Mouse (Mus musculus) kidney, postnatal 0 days (tissue): ENCODE measurements at regions not wholly inside any gene's neighbourhood (a gene's known extent, or its start where the extent isn't known, plus 50 kb on each side); places are given as distances from the start of the nearest gene placed in this dataset.
"Not testable (repeated sequence)": the region's sequence is repeated elsewhere in the genome, so short reads cannot be mapped to it uniquely, and the experiment has no call there.

Source experiments
- ATAC-seq: fragments of 200-750 bp; cut with Nextera tagmentation; replicated peaks from 2 replicates; pipeline ENCODE4 v1.8.0; 2017; ENCODE audit warnings: low read depth, moderate number of reproducible peaks, moderate TSS enrichment, moderate library complexity; ENCODE audit not compliant: low FRiP score
- DNase-seq: peaks from one replicate; pipeline ENCODE4 v3.0.0-alpha.2; 2016; ENCODE audit warnings: low spot score
- H3K27ac ChIP-seq: fragments of 300-500 bp; sonication (generic); 2 replicates; pipeline ENCODE4 v1.5.1; 2014; ENCODE audit warnings: mild to moderate bottlenecking
- H3K27me3 ChIP-seq: fragments of 300-500 bp; sonication (generic); 2 replicates; pipeline ENCODE4 v1.6.1; 2014; ENCODE audit warnings: low read length, mixed read lengths; ENCODE audit not compliant: insufficient read depth
- H3K36me3 ChIP-seq: fragments of 300-500 bp; sonication (generic); 2 replicates; pipeline ENCODE4 v1.6.1; 2014; ENCODE audit warnings: low read length, mixed read lengths; ENCODE audit not compliant: insufficient read depth
- H3K4me1 ChIP-seq: fragments of 300-500 bp; sonication (generic); replicated peaks from 2 replicates; pipeline ENCODE4 v1.6.1; 2014; ENCODE audit warnings: antibody characterized with exemption, low read length, mixed read lengths; ENCODE audit not compliant: insufficient read depth
- H3K4me2 ChIP-seq: fragments of 300-500 bp; sonication (generic); 2 replicates; pipeline ENCODE4 v1.6.1; 2014; ENCODE audit warnings: mild to moderate bottlenecking, low read length, moderate library complexity, mixed read lengths
- H3K4me3 ChIP-seq: fragments of 300-500 bp; sonication (generic); replicated peaks from 2 replicates; pipeline ENCODE4 v1.5.1; 2014; ENCODE audit warnings: low read depth, low read length
- H3K9ac ChIP-seq: fragments of 300-500 bp; sonication (generic); 2 replicates; pipeline ENCODE4 v1.6.1; 2014; ENCODE audit warnings: low read depth, low read length
- H3K9me3 ChIP-seq: fragments of 300-500 bp; sonication (generic); replicated peaks from 2 replicates; pipeline ENCODE4 v1.6.1; 2016; ENCODE audit warnings: low read length, inconsistent platforms, mixed read lengths
- CTCF ChIP-seq: IDR thresholded peaks from 2 replicates; pipeline ENCODE4 v1.5.1; 2016; ENCODE audit warnings: antibody characterized with exemption, low read depth, mild to moderate bottlenecking, moderate library complexity
- WGBS: fragments of 180-500 bp; shearing (Covaris S2); extraction: QIAGEN DNeasy Blood & Tissue Kit; methylation state at CpG from one replicate; pipeline ENCODE4 v1.1.7; 2014; 5-methylcytosine and 5-hydroxymethylcytosine counted together

DNA sequence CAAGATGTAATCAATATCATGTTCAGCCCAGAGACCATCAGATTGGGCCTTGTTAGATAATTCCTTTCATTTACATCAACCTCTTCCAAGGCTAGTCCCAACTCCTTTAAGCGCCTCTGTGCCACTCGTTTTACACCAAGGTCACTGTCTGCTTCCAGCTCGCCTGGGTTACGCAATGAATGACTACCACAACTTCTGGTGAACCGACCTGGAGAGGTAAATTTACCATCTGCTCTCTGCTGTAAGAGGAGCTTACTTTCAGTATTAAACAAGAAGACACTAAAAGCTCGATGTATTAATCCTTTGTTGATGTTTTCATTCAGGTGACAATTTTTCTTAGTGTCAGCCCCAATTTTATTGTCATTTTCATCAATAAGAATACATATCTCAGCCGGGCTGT, 51.7 kb upstream of the Fam174b start:
- Histone ChIP-seq H3K9ac (no peak overlapping the region), H3K4me1 (no peaks in the 10 kb centered on the region), H3K36me3 (no peaks in the 10 kb centered on the region), H3K9me3 (no peaks in the 10 kb centered on the region), H3K27ac (no peak overlapping the region), H3K27me3 (no peaks in the 10 kb centered on the region), H3K4me2 (no peak overlapping the region), H3K4me3 (no peak overlapping the region)
- 85% methylated on average over 7 of the region's 7 CpGs for WGBS
- TF ChIP-seq CTCF, result no peak
- ATAC-seq (no peak), DNase-seq (no peak)

DNA sequence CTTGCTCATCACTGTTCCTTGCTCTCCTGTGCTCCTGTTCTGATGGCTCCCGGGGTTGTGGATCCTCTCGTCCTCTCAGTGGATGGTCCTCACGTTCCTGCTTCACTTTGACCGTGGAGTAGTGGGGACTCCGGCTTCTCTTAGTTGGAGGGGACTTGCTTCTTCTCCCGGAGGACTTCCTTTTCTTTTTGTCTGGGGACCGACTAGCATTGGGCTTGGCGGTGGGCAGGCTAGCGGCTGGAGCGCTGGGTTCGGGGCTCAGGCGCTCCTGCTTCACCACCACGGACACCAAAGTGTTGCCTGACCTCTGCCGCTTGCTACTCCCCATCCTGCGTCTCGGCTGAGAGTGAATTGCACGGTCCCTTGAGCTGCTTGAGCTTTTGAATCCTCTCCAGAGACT, 53.9 kb upstream of the Fam174b start:
- WGBS, result 95% methylated on average over 14 of the region's 17 CpGs
- H3K4me1 ChIP-seq, H3K4me3 ChIP-seq, DNase-seq, H3K36me3 ChIP-seq, H3K27me3 ChIP-seq, H3K9ac ChIP-seq, ATAC-seq, H3K27ac ChIP-seq, H3K9me3 ChIP-seq, H3K4me2 ChIP-seq: not testable (repeated sequence)

DNA sequence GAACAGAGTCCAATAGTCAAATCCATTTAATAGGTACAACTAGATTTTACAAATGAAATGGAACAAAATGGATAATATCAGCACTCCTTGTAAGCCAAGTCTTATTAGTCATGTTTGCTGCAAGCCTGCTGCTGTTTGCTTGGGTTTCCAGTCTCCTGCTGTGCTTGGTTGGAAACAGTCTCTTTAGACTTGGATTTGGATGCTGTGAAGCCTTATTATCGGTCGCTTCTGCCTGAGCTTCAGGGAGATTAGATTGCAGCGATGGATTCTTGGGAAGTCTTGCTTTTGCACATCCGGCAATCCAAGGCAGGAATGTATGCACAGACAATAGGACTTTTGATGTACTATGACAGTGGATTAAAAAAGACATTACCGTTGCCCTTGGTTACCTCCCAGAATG, 57.3 kb upstream of the Fam174b start:
- no peak overlapping the region for H3K27ac ChIP-seq
- H3K36me3 ChIP-seq, result no peaks in the 10 kb centered on the region
- no peak for ATAC-seq
- H3K4me2 ChIP-seq, result no peak overlapping the region
- DNase-seq, result no peak
- no peaks in the 10 kb centered on the region for H3K27me3 ChIP-seq
- 86% methylated on average over 5 of the region's 5 CpGs for WGBS
- no peak for TF ChIP-seq CTCF
- no peaks in the 10 kb centered on the region for H3K4me1 ChIP-seq
- H3K9me3 ChIP-seq, result no peaks in the 10 kb centered on the region
- no peak overlapping the region for H3K4me3 ChIP-seq
- H3K9ac ChIP-seq, result no peak overlapping the region

DNA sequence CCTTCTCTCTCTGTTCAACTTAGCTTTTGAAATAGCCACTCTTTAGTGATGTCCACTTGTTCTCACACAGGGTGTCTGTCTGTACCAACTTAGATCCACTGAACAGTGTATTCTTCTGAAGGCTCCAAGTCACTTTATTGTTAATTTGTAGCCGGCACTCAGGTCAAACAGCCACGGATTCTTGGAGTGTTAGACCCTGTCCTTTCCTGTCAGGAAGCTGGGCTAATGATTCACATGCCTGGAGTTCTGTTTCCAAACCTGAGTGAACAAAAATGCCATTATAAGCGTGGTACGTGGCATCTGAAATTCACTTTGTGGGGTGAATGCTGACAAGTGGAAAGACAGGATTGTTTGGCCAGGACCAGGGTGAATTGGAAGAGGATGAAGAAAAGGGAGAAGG, 69.5 kb upstream of the Fam174b start:
- Histone ChIP-seq H3K4me2 (no peak overlapping the region), H3K9ac (no peak overlapping the region), H3K4me3 (no peak overlapping the region), H3K4me1 (no peaks in the 10 kb centered on the region), H3K27ac (peak overlapping the region; percentile 33; the same call in 1 of the 2 replicates), H3K9me3 (no peaks in the 10 kb centered on the region), H3K27me3 (no peaks in the 10 kb centered on the region), H3K36me3 (no peaks in the 10 kb centered on the region)
- ATAC-seq (peak; percentile 66), DNase-seq (peak; percentile 42)
- TF ChIP-seq CTCF, result no peak
- 21% methylated on average over 4 of the region's 4 CpGs for WGBS

DNA sequence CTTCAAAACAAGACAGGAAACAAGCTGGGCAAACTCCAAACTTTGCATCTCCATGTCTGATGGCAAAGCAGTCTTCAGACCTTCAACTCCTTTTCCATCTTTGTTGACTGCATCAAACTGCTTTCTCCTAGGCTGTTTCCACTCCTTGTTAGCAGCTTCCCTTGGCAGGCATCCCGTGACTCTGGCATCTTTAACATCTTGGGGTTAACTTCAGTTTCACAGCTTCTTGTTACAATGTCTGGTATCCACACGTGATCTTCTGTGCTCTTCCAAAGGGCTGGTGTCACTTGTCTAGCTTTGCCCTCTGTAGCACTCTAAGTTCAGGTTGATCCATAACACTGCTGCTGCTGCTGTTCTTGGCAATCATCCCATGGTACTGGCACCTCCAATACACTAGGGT, 71.3 kb upstream of the Fam174b start:
- TF ChIP-seq CTCF, result no peak
- Histone ChIP-seq H3K9me3 (no peaks in the 10 kb centered on the region), H3K27ac (no peak overlapping the region), H3K4me3 (no peak overlapping the region), H3K4me2 (no peak overlapping the region), H3K9ac (no peak overlapping the region), H3K4me1 (no peaks in the 10 kb centered on the region), H3K27me3 (no peaks in the 10 kb centered on the region), H3K36me3 (no peaks in the 10 kb centered on the region)
- WGBS, result 66% methylated on average over 2 of the region's 2 CpGs
- DNase-seq (no peak), ATAC-seq (no peak)

DNA sequence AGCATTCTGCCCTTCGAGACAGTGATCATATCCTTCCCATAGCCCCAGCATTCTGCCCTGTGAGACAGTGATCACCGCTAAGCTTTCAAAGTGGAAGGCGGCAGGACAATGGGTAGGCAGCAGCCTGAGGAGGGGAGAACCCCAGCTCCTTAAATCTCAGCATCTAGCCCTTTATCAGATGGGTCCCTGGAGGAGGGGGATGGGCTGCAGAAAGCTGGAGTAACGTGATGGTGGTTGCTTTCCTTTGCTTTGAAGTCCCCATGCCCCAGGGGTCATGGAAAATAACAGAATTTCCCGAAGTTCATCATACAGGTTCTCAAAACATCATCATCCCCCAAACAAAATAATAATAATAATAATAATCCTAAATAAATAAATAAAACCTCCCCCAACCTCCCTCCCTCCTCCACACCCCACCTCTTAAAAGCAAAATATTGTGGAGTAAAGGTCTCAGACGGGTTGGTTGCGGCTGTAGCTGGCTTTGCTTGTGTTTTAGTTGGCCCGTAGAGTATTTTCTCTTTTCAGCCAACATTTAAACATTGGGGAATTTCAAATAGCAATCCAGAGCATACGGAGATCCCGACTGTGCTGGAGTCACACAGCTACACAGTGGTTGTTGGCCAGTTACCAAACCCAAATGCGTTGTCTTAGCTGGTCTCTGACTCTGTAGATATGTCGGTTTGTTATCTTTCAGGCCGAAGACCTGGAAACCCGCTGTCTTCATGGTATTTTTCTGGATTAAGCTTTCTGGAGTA, 73.0 kb upstream of the Fam174b start:
- Histone ChIP-seq H3K9me3 (no peaks in the 10 kb centered on the region), H3K4me3 (no peak overlapping the region)
- peak; percentile 79 for DNase-seq

DNA sequence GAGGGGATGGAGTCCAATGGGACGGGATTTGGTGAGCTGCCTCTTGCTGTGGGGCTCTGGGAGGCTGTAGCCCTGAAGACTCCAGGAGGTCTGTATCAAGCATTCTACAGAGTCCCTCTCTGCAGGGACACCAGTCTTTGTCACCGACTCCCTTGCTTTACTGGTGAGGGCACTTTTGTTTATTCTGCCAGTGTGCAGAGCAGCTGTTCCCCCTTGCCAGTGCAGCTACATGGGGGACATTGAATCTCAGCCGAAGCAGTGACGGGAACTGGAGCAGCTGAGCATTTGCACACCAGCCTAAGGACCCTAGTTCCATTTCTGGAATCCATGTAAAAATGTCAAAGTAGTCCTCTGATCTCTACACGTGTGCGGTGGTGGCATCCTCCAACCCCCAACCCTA, 75.1 kb upstream of the Fam174b start:
- Histone ChIP-seq H3K27me3 (no peaks in the 10 kb centered on the region), H3K4me1 (no peaks in the 10 kb centered on the region), H3K9me3 (no peaks in the 10 kb centered on the region), H3K9ac (no peak overlapping the region), H3K36me3 (no peaks in the 10 kb centered on the region), H3K4me2 (no peak overlapping the region), H3K4me3 (no peak overlapping the region), H3K27ac (no peak overlapping the region)
- no peak for TF ChIP-seq CTCF
- 71% methylated on average over 6 of the region's 6 CpGs for WGBS
- DNase-seq, result no peak
- no peak for ATAC-seq

More for the DNA sequence above, 73.0 kb upstream of the Fam174b start:
- H3K4me1 ChIP-seq, result no peaks in the 10 kb centered on the region
- no peak for ATAC-seq
- H3K27me3 ChIP-seq, result no peaks in the 10 kb centered on the region
- 55% methylated on average over 14 of the region's 14 CpGs for WGBS
- no peaks in the 10 kb centered on the region for H3K36me3 ChIP-seq
- no peak overlapping the region for H3K27ac ChIP-seq
- no peak overlapping the region for H3K4me2 ChIP-seq
- TF ChIP-seq CTCF, result no peak
- H3K9ac ChIP-seq, result no peak overlapping the region
